Mouse (Mus musculus): ENCODE measurements around the gene Zfp51.
A peak's percentile ranks its signal among the peaks of the same experiment; 100 is the strongest.
"Not testable (repeated sequence)": the region's sequence is repeated elsewhere in the genome, so short reads cannot be mapped to it uniquely, and the experiment has no call there.

The Zfp51 gene

DNA sequence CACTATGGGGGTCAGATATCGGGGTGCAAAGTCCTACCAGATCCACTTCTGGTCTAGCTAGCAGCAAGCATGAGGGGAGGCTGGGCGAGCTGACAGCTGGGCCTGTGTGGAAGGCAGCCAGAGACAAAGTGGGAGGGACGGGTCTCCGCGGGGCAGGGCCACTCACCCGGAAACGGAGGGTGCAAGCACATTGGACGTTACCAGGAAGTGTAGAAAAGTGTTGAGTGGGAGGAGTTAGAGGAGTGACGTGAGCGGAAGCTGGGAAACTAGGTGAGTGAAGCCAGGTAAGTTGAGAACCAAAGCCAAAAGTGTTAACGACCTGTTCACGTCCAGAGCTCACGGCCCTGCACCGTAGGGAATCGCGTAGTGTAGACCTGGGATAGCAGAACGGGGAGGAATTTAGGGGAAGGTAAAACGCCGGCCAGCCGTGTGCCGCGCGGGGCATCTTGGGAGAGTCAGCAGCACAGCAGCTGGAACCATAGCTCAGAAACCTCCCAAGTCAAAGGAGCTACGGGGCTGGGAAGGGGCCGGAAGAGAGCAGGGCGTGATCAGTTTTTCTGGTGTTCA is at the start of gene Zfp51:
Gene Zfp51 (plus strand): TSS at position 237 of the 567 bp plus-strand sequence.
- peak; percentile 85 to 93 for DNase-seq (ENCODE audit: low spot score in 2 of 2)

DNA sequence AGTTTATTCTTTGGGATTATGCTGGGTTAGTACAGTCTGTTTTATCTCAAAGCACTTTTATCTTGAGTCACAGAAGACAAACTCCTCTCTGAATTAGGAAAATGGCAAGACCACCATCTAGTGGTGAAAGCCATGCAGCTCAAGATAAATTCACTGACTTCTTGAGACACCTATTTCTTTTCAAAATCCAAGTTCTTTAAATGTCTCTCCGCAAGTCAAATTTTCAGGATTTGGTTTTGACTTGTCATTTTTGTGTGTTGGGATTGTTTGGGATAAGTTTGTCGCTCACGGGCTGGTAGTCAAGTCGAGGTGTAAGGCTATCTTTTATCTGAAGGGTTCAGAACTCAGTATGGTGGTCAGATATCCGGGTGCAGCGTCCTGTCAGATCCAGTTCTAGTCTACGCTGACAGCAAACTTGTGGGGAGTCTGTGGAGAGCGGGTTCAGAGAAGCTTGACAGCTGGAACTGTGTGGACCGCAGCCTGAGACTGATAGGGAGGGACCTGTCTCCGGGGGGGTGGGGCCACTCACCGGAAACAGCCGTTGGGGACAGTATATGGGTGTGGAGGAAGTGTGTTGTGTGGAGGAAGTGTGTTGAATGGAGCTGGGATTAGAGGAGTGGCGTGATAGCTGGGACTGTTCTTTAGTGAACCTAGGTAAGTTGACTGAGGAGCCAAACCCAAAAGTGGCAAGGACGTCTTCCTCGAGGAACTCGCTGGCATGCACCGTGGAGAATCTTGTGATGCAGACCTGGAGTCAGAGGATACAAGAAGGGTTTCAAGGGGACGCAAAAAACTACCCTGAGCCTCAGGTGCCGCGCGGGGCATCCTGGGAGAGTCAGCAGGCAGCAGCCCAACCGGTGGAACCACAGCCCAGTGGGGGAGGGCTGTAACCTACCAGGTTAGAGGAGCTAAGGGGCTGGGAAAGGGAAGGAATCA is 27.2 kb upstream of the Zfp51 start, which contains the start of gene Zfp54:
Gene Zfp54 (plus strand): TSS at position 564 of the 936 bp plus-strand sequence.
- DNase-seq (ENCODE audit: low spot score in 2 of 2), result peak; percentile 63 to 71

DNA sequence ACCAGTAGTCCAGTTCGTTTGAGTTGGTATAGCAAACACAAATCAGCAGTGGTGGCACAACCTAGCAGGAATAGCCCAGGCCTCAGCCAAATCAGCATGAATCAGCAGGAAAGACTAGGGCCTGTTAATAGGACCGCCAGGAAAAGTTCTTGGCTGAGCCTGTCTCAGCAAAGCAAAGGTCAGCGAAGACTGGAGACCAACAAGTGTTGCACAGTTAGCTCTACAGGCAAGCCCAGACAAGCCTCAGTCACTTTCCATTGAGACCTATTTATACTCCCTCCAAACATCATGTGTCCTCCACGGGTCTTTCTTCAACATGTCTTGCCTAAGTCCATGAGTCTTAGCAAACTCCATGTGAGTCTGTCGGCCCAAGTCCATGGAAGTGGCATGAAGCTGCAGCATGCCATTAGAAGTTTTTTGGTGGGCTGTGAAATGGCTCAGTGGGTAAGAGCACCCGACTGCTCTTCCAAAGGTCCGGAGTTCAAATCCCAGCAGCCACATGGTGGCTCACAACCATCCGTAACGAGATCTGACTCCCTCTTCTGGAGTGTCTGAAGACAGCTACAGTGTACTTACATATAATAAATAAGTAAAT is 11.3 kb upstream of the Zfp51 start:
- DNase-seq (ENCODE audit: low spot score in 2 of 2), result peak; percentile 13 to 15

DNA sequence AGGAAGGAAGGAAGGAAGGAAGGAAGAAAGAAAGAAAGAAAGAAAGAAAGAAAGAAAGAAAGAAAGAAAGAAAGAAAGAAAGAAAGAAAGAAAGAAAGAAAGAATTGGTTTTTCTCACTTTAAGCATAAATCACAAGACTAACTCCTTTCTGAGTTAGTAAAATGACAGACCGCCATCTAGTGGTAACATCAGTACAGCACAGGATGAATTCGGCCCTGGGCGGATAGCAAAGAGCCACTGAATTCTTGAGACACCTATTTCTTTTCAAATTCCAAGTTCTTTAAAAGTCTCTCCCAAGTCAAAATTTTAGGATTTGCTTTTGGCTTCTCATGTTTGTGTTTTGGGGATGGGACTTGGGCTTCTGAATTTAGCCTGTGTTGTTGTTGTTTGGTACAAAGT is 505 bp upstream of the Zfp51 start:
- peak in 1 of 2 experiments; percentile 56 for DNase-seq (ENCODE audit: low spot score in 2 of 2)

DNA sequence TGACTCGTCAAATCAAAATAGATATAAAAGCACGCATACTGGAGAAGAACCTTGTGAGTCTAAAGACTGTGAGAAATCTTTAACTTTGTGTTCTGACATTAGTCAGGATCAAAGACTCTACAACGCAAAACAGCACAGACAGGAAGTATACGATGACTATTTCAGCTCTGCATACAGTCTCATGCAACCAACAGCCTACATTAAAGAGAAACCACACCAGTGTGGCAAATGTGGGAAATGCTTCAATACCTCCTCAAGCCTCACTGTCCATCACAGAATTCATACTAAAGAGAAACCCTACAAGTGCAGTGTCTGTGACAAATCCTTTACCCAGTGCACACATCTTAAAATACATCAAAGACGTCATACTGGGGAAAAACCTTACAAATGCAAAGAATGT is 13.4 kb downstream of the Zfp51 start:
- no peak for DNase-seq (ENCODE audit: low spot score in 2 of 2)

DNA sequence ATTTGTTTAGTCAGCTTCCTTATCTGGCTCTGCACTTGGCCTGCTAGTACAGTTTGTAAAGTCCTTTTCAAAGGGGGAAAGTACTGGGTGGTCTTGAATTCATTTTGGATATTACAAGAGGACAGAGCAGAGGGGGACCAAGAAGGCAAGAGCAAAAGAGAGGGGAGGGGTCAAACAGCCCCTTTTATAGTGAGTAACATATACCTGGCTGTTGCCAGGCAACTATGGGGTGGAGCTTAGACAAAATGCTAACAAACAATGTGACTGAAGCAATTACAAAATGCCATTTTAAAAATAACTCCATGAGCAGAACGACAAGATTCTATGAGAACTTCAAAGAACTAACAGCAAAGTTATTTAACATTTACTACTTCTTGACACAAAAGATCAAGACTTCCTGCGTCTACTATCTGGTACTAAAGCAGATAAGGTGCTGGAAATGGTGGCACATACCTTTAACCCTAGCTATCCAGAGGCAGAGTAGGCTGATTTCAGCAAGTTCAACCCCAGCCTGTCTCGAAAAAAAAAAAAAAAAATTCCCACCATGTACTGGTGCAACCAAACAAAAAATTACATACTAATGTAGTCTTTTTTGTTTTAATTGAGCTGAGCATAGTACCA is 22.0 kb downstream of the Zfp51 start:
- DNase-seq (ENCODE audit: low spot score in 2 of 2), result no peak

DNA sequence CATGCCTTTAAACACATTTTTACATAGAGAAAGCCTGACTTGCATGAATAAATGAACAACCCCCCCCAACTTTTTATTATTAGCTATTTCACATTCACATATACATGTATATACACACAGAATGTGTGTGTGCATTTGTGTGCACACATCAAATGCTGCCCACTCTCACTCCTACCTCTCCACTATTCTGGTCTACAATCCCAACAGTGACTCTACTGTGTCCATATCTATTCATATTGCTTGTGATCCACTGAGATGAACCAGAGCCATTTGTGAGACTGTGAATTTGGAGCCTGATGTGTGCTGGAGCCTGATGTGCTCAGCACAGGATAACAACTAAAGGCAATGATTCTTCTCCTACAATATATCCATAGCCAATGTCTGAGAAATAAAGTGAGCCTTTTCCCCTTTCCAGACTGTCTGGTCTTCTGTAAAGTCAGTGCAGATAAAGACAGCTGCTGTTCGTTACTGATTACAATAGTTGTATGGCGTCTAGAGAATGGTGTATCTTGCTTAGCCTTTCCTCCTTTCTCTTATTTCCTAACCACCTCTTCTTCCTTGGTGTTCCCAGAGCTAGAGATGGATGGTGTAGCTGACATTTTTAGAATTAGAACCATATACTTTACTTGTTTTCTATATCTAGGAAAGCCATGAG is 22.6 kb downstream of the Zfp51 start:
- no peak for DNase-seq (ENCODE audit: low spot score in 2 of 2)

GRCm38 (mm10) chr17:21473362-21474190 is 23.4 kb downstream of the Zfp51 start:
- no peak for DNase-seq (ENCODE audit: low spot score in 2 of 2)

DNA sequence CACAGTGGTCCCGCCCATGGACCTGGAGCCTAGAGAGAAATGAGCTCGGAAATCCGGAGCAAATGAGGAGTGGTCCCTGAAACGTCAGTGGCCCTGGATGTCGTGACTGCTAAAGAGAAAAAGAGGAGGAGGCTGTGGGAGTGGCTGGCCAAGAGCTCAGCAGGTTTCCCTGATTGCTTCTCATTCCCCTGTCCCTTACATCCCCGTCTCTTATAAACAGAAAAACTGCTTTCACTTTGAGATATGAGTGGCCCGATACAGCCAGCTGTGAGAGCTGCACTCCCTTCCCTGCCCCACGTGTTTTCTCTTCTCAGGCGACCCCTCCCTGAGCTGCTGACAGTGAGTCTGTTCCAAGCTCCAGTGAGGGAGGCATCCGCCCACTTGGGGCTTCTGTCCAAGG is 24.6 kb downstream of the Zfp51 start:
- not testable (repeated sequence) for DNase-seq (ENCODE audit: low spot score in 2 of 2)

DNA sequence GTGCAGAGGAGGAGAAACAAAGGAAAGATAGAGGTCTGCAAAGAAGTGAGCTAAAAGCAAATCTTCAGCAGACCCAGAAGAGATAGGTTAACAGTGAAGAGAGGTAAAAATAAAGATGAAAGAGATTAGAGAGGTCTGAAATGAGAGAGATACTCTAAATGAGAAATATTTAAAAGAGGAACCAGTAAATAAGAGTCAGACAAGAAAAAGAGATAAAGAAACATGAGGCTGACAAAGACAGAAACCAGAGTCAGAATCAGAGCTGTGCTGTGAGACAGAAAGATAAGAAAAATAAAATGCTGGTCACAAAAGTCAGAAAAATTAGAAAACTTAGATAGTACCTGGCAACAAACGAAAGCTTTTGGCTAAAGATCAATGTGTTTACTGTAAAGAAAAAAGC is 25.1 kb downstream of the Zfp51 start:
- not testable (repeated sequence) for DNase-seq (ENCODE audit: low spot score in 2 of 2)

GRCm38 (mm10) chr17:21476351-21476750 is 26.2 kb downstream of the Zfp51 start:
- not testable (repeated sequence) for DNase-seq (ENCODE audit: low spot score in 2 of 2)

DNA sequence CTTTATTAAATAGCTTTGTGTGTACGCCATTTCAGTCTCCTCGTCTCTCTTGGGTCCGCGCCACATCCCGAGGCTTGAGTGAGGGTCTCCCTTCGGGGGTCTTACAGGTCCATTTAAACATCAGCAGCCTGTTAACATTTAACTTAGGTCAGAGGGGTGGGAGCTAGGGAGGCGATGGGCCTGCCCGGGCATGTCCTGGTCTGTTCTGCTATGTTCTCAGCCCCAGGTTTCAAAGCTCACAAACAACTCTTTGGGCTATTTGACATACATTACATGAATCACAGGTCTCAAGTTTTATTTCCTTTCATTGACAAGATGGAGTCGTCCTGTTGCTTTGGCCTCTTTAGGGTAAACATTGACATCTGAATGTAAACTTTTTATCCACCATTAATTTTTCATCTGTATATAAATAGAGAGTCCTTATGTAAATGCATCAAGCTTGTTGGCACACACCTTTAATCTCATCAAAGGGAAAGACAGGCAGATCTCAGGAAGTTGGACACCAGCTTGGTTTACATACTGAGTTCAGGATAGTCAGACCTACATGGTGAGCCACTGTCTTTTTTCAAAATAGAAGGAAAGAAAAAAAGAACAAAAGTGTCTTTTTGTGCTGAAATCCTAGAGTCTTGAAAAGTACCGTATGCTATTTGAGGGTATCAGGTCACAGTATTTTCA is 28.1 kb downstream of the Zfp51 start:
- not testable (repeated sequence) for DNase-seq (ENCODE audit: low spot score in 2 of 2)

DNA sequence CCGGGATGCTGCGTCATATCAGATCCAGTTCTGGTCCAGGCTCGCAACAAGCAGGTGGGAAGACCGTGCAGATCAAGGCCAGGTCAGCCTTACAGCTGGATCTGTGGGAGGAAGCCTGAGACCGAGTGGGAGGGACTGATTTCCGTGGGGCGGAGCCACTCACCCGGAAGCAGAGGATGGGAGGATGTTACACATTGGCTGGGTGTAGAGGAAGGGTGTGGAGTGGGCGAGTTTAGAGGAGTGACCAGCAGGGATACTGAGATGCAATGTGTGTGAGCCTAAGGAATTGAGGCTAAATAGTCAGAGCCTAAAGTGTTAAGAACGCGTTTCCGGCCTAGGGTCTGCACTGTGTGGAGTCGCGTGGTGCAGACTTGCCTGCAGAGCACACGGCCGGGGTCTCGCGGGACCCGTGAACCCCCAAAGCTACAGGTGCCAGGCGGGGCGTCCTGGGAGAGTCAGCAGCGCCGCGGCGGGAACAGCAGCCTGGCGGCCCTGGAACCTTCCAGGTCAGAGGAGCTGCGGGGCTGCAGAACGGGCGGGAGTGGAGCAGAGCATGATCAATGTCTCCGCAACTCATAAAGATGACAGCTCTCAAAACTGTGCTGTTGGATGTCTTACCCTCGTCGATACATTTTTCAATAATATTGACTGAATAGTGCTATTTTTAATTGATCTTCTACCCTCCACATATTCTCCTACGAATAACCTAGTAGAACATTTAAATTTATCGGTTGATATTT is 38.8 kb downstream of the Zfp51 start, which contains the start of gene Zfp53:
Gene Zfp53 (plus strand): TSS at position 239 of the 740 bp plus-strand sequence.
- peak; percentile 76 to 87 for DNase-seq (ENCODE audit: low spot score in 2 of 2)

- no peak for DNase-seq (ENCODE audit: low spot score in 2 of 2)
These were observed 39.4 kb downstream of the Zfp51 start for GRCm38 (mm10) chr17:21489500-21490001.

GRCm38 (mm10) chr17:21501365-21501764 is 51.2 kb downstream of the Zfp51 start:
- no peak for DNase-seq (ENCODE audit: low spot score in 2 of 2)

- no peak for DNase-seq (ENCODE audit: low spot score in 2 of 2)
These were observed 54.4 kb downstream of the Zfp51 start for GRCm38 (mm10) chr17:21504524-21504923.

GRCm38 (mm10) chr17:21506258-21506657 is 56.1 kb downstream of the Zfp51 start:
- no peak for DNase-seq (ENCODE audit: low spot score in 2 of 2)

GRCm38 (mm10) chr17:21509756-21510155 is 59.6 kb downstream of the Zfp51 start:
- no peak for DNase-seq (ENCODE audit: low spot score in 2 of 2)

All from urinary bladder, adult 18-20 months (tissue).